Mouse (Mus musculus) heart, adult 2 months (tissue): ENCODE results near the gene Crlf1.
"Not testable (repeated sequence)": the region's sequence is repeated elsewhere in the genome, so short reads cannot be mapped to it uniquely, and the experiment has no call there.

Experiments
- CTCF ChIP-seq: fragments of 200-600 bp; IDR thresholded peaks from 2 replicates; pipeline ENCODE4 v1.8.1; 2022; ENCODE audit warnings: antibody characterized with exemption, mild to moderate bottlenecking, moderate library complexity
- EP300 ChIP-seq: fragments of 200-500 bp; IDR thresholded peaks from 2 replicates; pipeline ENCODE4 v1.6.1; 2011; ENCODE audit warnings: low read depth, low read length, control low read depth; ENCODE audit not compliant: insufficient read depth
- POLR2A ChIP-seq: fragments of 200-500 bp; IDR thresholded peaks from 2 replicates; pipeline ENCODE4 v1.6.1; 2011; ENCODE audit warnings: mild to moderate bottlenecking, low read depth, low read length, control low read depth; ENCODE audit not compliant: insufficient read depth

DNA sequence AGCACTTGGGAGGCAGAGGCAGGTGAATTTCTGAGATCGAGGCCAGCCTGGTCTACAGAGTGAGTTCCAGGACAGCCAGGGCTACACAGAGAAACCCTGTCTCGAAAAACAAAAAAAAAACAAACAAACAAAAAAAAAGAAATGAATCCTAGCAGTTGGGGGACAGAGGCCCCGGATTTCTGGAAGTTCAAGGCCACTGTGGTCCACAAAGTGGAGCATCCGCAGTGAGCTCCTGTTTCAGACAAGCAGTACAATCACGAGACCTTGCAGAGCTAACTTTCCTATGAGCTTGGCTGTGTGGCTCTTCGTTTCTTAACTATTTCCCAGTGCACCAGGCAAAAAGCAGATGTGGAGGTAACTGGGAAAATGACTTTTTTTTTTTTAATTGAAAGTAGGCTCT is 18.2 kb downstream of the Crlf1 start:
- not testable (repeated sequence) for TF ChIP-seq CTCF, POLR2A, EP300
